Mouse (Mus musculus) ES-CJ7 (cell line): ENCODE data around the gene Six5.

Experiments
- DNase-seq: peaks from one replicate; pipeline ENCODE4 v3.0.0; 2011; ENCODE audit warnings: low read depth, low spot score

Six5 gene

DNA sequence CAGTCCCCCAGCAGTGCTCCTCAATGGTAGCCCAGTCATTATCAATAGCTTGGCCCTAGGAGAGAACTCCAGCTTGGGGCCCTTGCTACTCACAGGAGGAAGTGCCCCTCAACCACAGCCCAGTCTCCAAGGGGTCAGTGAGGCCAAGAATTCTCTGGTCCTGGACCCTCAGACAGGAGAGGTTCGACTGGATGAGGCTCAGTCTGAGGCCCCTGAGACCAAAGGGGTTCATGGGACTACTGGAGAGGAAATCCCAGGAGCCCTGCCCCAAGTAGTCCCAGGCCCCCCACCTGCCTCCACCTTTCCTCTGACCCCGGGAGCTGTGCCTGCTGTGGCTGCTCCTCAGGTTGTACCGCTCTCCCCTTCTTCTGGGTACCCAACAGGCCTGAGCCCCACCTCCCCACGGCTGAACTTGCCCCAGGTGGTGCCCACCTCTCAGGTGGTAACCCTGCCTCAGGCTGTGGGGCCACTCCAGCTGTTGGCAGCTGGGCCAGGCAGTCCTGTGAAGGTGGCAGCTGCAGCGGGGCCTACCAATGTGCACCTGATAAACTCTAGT is 2.1 kb downstream of the Six5 start:
- no peak for DNase-seq

DNA sequence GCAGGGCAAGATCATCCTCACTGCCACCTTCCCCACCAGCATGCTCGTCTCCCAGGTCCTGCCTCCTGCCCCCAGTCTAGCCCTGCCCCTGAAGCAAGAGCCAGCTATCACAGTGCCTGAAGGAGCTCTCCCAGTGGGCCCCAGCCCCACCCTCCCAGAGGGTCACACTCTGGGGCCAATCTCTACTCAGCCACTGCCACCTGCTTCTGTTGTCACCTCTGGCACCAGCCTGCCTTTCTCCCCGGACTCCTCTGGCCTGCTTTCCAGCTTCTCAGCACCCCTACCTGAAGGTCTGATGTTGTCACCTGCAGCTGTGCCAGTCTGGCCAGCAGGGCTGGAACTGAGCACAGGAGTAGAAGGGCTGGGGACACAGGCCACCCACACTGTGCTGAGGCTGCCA is 2.8 kb downstream of the Six5 start:
- DNase-seq: no peak

GRCm38 (mm10) chr7:19097863-19098262 is 3.5 kb downstream of the Six5 start:
- no peak for DNase-seq

DNA sequence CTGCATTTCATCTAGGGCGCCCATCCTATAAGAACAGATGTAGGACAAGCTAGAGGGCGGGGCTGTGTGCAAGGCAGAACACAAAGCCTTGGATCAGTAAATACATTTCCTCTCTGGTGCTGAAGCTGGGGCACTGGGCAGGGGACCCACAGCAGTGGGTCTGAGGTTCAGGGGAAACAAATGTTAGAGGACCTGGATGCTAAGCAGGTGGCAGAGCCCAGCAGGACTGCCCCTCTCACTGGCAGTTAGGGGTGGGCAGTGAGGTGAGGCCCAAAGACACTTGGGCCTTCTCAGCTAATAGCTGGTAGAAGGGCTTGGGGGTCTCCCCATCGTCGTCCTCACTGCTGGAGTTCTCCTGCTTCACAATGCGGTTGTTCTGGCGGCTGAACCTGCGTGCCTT is 4.4 kb downstream of the Six5 start:
- no peak for DNase-seq

DNA sequence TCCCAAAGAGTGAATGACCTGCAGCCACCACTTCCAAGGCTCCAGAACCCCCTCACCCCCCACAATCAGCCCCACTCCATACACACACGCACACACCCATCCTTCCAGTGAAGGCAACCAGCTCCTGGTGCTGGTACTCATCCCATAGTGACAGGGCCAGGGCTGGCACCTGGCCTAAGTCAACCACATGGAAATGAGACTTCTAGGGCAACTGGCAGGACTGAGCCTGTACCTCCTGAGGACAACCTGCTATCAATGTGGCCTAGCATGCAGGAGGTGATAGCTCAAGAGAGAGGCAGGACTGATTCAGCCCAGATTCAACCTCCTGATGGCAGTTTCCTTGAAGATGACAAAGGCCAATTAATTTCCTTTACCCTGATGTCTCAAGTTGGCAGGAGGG is 5.9 kb downstream of the Six5 start:
- no peak for DNase-seq

DNA sequence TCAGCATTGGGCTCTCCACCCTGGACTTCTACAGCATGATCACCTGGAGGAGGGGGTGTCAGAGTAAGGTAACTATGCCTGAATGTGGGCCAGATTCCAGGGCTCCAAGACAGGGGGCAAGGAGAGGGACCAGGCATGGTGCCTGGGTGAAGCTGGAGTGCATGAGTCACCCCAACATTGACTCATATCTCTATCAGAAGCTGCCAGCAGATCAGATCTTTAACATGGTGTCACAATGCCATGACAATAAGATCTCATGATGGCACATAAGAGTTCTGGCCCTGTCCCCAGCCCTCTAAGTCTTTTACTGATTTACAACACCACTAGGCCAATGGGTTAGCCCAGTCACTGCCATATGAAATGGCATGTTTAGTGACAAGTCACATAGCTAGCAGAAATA is 9.3 kb downstream of the Six5 start:
- DNase-seq: no peak

DNA sequence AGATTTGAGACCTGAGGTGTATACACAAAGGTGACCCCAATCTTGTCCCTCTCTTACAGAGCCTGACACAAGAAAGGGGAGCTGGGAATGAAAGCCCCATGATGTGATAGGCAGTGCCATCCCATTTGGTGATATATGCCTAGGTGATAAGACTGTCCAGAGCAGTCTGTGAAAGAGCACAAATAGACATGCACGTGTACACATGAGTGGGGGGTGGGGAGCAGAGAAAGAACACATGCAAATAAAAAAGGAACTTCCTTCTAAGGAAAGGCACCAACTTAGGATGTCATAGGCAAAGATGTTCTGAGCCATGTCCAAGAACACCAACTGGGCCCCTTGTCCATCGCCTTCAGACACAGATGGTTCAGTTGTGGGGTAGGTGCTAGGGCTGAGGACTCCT is 10.1 kb downstream of the Six5 start:
- DNase-seq: no peak

- DNase-seq: no peak
Observed at GRCm38 (mm10) chr7:19107436-19107835, 13.0 kb downstream of the Six5 start.

- no peak for DNase-seq
Observed at GRCm38 (mm10) chr7:19109565-19109964, 15.2 kb downstream of the Six5 start.

DNA sequence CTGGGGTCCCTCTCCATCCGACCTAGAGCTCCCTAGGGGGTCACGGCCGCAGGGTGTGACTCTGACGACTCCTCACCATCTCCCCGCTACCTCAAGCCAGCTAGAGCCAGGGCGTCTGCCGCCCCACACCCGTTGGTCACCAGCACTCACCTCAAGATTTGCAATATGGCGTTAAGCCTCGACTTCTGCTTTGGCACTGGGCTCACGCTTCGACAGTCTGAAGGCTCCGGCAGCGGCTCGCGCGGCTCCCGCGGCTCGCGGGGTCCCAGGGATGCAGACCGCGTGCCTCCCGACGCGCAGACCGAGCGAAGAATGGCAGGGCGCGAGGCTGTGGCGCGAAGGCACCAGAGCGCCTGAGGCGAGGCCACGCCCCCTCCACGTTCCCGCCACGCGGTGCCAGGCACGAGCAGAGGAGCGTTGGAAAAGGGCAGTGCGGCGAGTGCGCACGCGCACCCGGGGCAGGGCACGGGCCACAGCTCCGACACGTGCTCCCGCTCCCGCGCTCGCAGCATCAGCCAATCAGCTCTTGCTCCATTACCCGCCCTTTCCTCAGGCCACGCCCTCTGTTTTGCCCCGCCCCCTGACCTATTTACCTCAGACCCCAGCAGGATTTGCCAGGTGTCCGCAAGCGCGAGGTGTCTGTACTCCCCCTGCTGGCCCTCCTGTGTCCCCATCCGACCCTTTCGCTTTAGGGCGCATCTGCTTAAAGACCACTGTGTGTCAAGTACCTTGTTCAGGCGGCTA is 23.8 kb downstream of the Six5 start, which contains the start of gene Gm4969:
Gene Gm4969, minus strand, starts transcription at position 341 of the 744 bp plus-strand sequence.
- DNase-seq: peak; percentile 97

- no peak for DNase-seq
Observed at GRCm38 (mm10) chr7:19119083-19119482, 24.7 kb downstream of the Six5 start.

DNA sequence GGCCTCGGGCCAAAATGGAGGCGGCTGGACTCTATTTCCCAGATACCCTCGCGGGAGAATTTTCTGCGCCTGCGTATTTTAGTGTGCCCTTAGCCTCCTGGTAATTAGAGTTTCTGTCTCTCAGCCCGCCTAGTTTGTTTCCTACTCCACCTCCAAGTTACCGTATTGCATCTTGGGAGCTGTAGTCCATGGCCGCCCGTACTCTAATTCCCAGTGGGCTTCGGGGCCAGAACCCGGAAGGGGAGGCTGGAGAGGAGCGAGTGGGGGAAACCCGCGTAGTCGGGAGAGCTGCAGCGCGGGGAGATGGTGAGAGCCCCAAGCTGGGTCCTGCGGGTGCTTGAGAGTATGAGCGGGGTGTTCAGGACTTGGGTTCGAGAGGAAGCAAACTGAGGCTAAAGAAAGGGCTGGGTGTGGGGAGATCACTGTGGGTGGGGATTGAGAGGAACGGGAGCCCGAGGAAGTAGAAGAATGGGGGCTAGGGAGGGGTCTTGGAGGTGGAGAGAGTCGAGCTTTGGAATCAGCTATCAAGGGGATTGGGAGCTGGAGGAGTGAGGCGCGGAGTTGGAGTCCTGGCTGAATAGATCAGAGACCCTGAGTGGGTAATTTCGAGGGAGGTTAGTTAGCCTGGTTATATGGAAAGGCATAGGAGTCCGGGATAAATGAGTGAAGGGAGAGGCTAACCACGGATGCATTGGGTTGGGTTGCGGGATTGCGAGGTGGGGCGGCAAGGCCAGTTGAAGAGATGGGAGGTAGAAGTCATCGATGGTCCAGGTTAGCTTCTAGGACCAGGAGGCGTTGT is 25.4 kb downstream of the Six5 start, which contains the start of gene Fbxo46:
Gene Fbxo46, plus strand, starts transcription at position 229 of the 799 bp plus-strand sequence.
- peak; percentile 99 for DNase-seq

- DNase-seq: no peak
Observed at GRCm38 (mm10) chr7:19121686-19122085, 27.3 kb downstream of the Six5 start.

- no peak for DNase-seq
Observed at GRCm38 (mm10) chr7:19124713-19125112, 30.3 kb downstream of the Six5 start.

DNA sequence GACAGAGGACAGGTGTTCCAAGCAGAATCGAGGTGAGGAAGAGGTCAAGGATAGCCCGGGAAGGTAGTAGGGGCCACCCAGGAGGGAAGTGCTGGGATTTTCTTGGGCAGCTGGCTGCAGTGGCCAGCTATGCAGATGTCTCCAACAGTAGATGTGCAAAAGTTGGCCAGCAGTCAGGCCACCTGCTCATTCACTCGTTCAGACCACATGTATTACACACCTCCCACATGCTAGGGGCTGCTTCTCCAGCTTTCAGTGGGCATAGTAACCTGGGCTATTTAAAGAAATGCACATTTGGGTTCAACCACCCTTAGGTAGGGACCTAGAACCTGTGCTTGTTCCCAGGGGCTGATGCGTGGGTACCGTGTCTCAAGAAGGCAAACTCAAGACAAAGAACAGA is 33.4 kb downstream of the Six5 start:
- DNase-seq: no peak

DNA sequence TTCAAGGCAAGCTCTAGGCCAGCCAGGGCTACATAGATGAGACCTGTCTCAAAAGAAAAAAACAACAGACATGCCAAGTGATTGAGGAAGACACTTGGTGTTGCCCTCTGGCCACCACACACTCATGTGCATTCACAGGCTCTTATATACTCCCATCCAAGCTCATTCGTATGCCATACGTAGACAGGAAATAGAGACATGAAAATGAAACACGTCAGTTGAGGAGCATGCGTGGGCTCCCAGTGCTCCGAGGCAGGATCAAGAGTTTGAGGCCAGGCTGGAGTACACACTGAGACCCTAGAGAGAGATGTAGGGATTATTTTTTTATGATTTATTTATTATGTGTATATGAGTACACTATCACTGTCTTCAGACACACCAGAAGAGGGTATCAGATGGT is 35.0 kb downstream of the Six5 start:
- no peak for DNase-seq

DNA sequence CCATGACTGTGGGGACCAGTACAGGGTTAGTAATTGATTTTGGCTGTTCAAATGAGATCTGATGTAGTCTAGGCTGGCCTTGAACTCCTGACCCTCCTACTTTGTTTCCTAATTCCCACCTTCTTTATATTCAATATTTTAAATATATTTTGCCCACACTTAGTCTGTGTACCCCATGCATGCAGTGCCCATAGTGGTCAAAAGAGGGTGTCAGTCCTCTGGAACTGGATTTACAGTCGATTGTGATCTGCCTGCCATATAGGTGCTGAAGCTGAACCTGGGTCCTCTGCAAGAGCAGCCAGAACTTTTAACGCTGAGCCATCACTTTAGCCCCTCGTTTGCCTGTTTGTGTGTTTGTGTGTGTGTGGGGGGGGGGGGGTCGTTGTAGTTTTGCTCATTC is 36.3 kb downstream of the Six5 start:
- DNase-seq: peak; percentile 53

- peak; percentile 99 for DNase-seq
Observed at GRCm38 (mm10) chr7:19131324-19131848, 37.0 kb downstream of the Six5 start.

GRCm38 (mm10) chr7:19136168-19136567 is 41.8 kb downstream of the Six5 start:
- DNase-seq: no peak

DNA sequence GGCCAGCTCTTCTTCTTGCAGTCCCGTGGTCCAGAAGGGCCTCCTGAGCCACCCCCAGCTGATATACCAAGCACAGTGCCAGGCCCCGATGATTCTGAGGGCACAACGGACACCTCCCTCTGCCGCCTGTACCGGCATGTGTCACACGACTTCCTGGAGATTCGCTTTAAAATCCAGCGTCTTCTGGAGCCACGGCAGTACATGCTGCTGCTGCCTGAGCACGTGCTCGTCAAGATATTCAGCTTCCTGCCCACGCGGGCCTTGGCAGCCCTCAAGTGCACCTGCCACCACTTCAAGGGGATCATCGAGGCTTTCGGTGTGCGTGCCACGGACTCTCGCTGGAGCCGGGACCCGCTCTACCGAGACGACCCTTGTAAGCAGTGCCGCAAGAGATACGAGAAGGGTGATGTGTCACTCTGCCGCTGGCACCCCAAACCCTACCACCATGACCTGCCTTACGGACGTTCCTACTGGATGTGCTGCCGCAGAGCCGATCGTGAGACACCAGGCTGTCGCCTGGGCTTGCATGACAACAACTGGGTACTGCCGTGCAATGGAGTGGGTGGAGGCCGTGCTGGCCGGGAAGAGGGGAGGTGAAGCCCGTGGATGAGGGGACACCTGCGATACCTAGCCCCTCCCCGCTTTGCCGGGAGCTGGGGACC is 42.4 kb downstream of the Six5 start:
- DNase-seq: no peak

DNA sequence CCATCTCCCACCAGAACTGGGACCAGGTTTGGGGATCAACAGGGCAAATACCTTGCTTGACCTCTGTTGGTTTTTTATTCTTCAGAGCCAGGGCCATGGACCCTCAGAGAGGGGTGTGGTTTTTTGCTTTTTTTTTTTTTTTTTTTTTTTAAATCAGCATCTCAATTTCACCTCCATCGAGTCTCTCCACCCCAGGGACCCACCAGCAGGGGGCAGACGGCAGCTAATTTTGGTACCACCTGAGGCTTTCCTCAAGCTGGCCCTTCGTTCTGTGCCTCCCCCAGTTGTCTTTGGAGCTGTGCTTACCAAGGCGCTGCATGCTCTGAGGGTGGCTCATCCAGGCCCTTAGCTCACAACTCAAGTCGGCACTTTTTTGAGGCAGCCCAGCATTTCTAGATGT is 43.0 kb downstream of the Six5 start:
- DNase-seq: peak; percentile 76

DNA sequence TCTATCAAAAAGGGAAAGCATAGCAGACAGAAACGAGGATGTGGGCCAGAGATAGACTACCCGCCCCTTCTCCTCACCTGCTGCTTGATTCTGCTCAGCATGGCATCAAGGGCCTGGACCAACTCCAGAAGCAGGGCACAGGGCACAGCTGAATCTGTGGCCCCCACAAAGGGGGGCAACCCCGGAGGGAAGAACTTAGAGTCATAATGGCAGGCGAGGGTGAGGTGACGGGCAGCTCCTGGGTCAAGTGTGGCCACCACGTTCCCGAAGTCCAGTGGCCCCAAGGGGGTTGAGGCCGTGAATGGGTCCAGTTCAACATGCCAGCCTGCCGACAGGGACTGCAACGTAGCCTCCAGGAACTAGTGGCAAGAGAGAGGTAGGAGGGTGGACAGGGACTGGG is 52.4 kb downstream of the Six5 start:
- DNase-seq: no peak
